Mouse (Mus musculus) thymus, postnatal 14 days (tissue): ENCODE data around the gene Cd96.
"Not testable (repeated sequence)": the region's sequence is repeated elsewhere in the genome, so short reads cannot be mapped to it uniquely, and the experiment has no call there.

Experiments
- DNase-seq: peaks from one replicate; pipeline ENCODE4 v3.0.0; 2021

The Cd96 gene

GRCm38 (mm10) chr16:46120020-46120419 is at the start of gene Cd96:
Cd96 (minus strand) TSS chr16:46120251.
- peak; percentile 72 for DNase-seq

DNA sequence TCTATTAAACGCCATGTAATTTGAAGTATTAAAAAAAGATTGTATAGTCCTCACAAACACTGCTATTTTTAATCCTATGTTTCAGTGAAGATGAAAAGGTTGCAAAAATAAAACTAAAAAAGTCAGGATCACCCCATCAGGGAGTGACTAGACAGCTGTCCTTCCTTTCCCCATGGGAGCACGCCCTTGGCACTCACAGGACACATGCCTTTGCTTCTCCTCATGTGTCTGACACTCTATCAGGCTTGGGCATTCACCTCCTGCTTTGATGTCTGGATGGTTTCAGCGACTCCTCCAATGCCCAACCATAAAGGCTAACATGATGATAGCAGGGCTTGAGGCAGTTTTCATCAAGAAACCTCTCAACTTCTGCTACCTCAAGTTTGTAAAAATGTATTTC is 46.9 kb upstream of the Cd96 start:
- DNase-seq: no peak

GRCm38 (mm10) chr16:46165305-46165704 is 45.3 kb upstream of the Cd96 start:
- DNase-seq: no peak

- DNase-seq: not testable (repeated sequence)
Observed at GRCm38 (mm10) chr16:46154832-46155231, 34.8 kb upstream of the Cd96 start, which contains the start of gene Gm4737. Gm4737 (minus strand) TSS chr16:46155077.

- no peak for DNase-seq
Observed at GRCm38 (mm10) chr16:46151141-46151540, 31.1 kb upstream of the Cd96 start.

- no peak for DNase-seq
Observed at GRCm38 (mm10) chr16:46148661-46149341, 28.8 kb upstream of the Cd96 start.

- DNase-seq: no peak
Observed at GRCm38 (mm10) chr16:46146962-46147361, 26.9 kb upstream of the Cd96 start.

- no peak for DNase-seq
Observed at GRCm38 (mm10) chr16:46122238-46122637, 2.2 kb upstream of the Cd96 start.

DNA sequence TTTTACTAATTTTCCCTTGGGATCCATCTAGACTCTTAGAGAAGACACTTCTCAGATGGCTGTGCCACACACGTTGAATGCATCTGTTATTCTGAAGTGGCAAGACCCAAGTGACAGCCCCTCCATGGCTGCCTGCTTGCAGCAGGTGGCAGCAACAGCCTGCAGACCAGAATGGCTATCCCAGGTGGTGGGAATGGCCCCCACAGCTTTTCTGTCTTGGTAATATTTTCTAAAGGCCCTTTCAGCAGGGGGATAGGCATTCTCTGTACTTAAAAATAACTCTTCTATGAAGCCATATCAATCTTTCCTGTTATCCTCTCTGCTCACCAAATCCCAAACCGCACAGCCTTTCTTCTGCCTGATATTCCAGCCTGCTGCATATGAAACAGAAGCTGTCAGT is 1.4 kb upstream of the Cd96 start:
- DNase-seq: peak; percentile 77

GRCm38 (mm10) chr16:46120607-46121006 is 556 bp upstream of the Cd96 start:
- peak; percentile 34 for DNase-seq

GRCm38 (mm10) chr16:46117645-46118044 is 2.4 kb downstream of the Cd96 start:
- DNase-seq: no peak

DNA sequence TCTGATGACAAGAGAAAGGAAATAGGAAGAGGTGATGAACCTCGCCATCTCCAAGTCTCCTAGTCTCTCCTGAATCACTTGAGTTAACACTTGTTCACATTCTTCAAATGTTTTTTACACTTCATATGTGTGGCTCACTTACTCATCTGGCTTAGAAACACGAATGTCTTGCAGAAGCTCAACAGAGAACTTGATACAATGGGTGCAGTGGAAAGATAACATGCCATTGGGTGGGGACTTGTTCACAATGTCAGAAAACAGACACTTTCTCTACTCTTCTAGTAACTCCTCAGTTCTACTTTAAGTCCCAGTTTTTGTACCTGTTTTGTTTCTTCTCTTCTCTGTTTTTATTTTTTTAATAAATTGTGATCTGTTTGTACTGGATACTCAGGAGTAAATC is 5.3 kb downstream of the Cd96 start:
- no peak for DNase-seq

DNA sequence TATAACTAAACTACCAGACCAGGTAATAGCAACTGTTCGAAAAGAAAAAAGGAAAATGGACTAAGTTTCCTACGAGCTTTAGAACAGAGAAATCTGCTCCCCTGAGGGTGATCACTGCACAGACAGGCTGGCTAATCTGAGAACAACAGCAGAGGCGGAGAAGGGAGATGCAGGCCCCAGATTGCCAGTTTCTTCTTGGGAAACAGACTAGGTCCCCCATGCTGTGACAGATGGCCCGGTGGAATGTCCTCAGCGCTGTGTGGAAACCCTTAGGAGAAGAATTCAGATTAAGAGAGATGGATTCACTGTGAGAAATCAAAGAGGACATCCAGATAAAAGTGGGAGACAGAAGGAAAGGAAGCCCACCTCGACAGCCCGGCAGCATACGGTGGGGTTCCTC is 10.5 kb downstream of the Cd96 start:
- DNase-seq: no peak

GRCm38 (mm10) chr16:46107431-46107830 is 12.6 kb downstream of the Cd96 start:
- peak; percentile 50 for DNase-seq

- DNase-seq: peak; percentile 73
Observed at GRCm38 (mm10) chr16:46104491-46104890, 15.6 kb downstream of the Cd96 start.

GRCm38 (mm10) chr16:46101748-46102147 is 18.3 kb downstream of the Cd96 start:
- no peak for DNase-seq

GRCm38 (mm10) chr16:46100286-46100685 is 19.8 kb downstream of the Cd96 start:
- peak; percentile 70 for DNase-seq

- no peak for DNase-seq
Observed at GRCm38 (mm10) chr16:46097421-46097820, 22.6 kb downstream of the Cd96 start.

GRCm38 (mm10) chr16:46094478-46094877 is 25.6 kb downstream of the Cd96 start:
- DNase-seq: no peak

GRCm38 (mm10) chr16:46092935-46093334 is 27.1 kb downstream of the Cd96 start:
- no peak for DNase-seq

GRCm38 (mm10) chr16:46086874-46087473 is 33.1 kb downstream of the Cd96 start:
- DNase-seq: no peak

DNA sequence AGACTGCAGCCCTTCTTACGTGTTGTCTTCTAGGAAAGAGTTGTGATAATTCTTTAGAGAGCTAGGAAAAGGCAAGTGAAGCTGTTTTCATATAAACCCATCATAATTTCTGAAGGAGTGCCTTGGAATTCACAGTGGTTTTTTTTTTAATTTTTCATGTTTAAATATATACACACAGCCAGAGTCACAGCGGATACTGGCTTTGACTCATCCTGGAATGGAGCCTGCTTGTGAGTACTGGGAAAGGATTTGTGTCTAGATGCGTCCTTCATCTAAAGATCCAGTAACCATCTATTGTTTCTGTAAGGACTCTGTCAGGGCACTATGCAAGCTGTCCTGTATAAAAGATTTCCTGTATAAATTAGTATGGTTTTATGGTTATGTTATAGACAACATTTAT is 52.1 kb downstream of the Cd96 start:
- DNase-seq: no peak

GRCm38 (mm10) chr16:46063278-46063677 is 56.8 kb downstream of the Cd96 start:
- DNase-seq: no peak

DNA sequence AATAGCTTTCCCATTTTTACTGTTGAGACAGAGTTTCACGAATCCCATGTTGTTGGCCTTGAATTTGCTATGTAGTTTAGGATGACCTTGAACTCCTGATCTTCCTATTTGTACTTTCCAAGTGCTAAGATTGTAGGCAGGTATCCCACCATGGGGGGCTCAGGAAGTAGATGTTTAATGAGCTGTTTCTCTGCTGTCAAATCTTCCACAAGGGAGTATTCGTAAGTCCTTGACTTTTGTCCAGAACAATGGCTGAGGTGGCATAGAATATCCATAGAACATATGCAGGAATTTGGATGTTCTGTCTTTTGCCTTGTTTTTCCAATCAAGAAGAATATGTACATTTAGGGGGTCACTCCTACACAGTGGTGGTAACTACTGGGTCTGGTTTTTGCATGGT is 73.1 kb downstream of the Cd96 start:
- no peak for DNase-seq

DNA sequence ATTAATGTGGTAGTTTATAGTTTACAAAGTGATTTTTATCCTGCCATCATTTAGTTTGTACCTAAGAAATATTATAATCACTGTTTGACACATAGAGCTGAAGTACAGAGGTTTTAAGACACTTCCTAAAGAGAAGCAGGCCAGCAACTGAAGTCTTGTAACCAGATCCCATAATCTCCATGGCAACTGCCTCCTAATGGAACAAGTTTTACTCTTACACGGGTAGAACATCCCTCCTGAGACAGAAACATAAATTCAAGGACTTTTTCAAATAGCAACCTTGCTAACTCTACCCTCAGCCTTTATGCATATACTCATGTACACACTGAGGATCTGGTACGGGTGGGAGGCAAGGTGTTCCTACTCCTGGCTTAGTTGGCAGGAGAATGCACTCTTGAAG is 83.8 kb downstream of the Cd96 start:
- DNase-seq: no peak
